Mouse (Mus musculus): ENCODE results near the gene Sarnp.

GRCm38 (mm10) chr10:128870341-128870740, 53.2 kb downstream of the Sarnp start:
- no peak for TF ChIP-seq POLR2A (IDR thresholded peaks at IDR 0.05; ENCODE audit: borderline replicate concordance, extremely low read depth, low read depth, low read length)
- no peak for TF ChIP-seq CTCF (IDR thresholded peaks at IDR 0.05; ENCODE audit: insufficient read depth, low read length)

Measured in lung, adult 2 months (tissue).